Mouse (Mus musculus): ENCODE data around the gene Gm17949.
A peak's percentile ranks its signal among the peaks of the same experiment; 100 is the strongest.
"Not testable (repeated sequence)": the region's sequence is repeated elsewhere in the genome, so short reads cannot be mapped to it uniquely, and the experiment has no call there.

Gm17949 gene

DNA sequence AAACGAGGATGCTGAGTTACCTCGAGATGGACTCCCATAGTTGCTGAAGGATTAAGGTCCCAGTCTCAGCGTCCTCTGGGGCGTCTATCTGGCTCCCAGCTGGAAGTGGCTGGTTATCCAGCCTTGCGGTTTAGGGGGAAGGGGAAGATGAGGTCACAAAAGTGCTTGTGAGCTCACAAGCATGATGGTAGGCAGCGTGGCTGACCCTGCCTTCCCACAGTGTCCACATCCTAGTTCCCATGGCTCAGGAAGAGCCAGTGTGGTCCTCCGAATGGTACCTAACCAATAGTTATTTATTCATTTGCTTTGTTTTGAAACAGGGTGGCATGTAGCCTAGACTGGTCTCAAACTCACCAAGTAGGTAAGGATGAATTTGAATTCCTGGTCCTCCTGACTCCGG, 30.3 kb downstream of the Gm17949 start, which contains the start of gene Slc25a41:
TSS of gene Slc25a41 (minus strand) at position 101 of the 400 bp plus-strand sequence.
- DNase-seq (ENCODE audit: low read depth in 1 of 2, low spot score in 2 of 2): no peak

DNA sequence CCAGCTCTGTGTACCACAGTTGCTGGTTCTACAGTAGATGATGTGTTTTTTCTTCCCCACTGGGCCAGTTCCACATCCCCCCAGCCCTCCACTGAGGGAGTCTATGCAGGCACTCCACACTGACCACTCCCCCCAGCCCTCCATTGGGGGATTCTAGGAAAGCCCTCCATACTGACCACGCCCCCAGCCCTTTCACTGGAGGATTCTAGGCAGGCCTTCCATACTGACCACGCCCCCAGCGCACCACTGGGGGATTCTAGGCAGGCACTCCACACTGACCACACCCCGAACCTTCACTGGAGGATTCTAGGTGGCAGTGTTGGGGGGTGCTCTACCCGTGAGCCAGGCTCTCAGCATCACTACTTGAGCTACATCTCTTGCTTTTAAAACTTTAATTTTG, 36.1 kb downstream of the Gm17949 start:
- no peak for DNase-seq (ENCODE audit: low read depth in 1 of 2, low spot score in 2 of 2)

DNA sequence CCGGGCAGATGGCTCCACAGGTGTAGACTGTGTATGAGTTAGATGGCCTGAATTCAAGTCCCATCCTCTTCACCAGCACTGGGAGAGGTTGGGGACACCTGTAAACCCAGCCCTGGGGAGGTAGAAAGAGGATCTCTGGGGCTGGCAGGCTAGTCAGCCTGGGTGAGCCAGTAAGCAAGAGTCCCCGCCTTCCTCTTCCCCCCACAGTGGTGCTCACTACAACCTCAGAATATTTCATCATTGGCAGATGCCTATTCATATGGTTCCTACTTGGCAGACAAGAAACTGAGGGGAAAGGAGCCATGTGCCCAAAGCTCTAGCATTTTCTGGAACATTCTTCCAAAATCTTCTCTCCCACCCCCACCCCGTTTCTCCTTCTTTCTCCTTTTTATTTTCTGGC, 37.5 kb downstream of the Gm17949 start:
- no peak for DNase-seq (ENCODE audit: low read depth in 1 of 2, low spot score in 2 of 2)

DNA sequence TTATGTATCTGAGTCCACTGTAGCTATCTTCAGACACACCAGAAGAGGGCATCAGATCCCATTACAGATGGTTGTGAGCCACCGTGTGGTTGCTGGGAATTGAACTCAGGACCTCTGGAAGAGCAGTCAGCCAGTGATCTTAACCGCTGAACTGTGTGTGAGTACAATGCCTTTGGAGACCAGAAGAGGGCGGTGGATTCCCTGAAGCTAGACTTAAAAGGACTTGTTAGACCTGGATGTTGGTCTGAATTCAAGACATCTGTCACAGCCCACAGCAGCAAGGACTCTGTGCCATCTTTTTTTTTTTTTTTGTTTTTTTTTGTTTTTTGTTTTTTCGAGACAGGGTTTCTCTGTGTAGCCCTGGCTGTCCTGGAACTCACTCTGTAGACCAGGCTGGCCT, 40.4 kb downstream of the Gm17949 start:
- DNase-seq (ENCODE audit: low read depth in 1 of 2, low spot score in 2 of 2): not testable (repeated sequence)

DNA sequence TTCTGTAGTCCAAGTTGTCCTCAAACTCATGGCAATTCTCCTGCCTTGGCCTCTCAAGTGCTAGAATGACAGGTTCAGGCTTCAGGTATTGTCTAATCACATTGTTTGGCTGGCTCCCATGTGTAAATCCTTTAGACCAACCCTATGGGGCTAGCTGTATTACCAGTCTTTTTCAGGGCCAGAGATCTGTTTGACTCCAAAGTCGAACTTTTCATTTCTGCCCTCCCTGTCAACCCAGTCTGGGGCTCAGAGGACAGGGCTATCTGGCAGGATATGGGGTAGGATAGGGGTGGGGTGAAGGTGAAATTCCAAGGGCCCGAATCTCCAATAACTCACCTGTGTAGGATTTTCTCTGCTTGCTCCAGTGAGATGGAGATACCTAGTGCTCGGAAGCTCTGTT, 45.0 kb downstream of the Gm17949 start:
- DNase-seq (ENCODE audit: low read depth in 1 of 2, low spot score in 2 of 2): no peak

DNA sequence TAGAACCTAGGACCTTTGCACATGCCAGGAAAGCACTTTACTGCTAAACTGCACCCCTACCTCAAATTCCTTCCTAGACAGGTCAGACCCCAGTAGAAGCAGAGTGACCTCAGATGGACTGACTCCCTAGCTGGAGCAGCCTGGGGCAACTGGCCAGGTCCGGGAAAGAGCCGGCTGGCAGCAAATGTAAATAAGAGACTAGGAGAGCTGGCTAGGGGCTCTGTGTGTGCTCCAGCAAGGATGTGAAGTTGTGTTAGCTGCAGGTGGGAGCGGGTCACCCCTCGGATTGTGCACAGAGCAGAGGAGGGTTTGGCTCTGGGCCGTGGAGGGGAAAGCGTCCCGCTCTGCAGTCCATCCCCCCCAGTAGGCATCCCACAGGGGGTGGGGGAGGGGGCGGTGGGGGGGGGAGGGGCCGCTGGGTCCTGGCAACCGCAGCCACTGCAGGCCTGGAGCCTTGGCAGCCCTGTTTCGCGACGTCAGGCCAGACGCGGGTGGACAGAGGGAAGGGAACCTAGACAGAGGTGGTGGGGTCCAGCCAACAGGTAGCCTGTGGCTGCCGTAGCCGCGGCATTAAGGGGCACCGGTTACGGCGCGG, 47.7 kb downstream of the Gm17949 start, which contains the start of gene Crb3:
TSS of gene Crb3 (plus strand) at position 215 of the 595 bp plus-strand sequence.
- no peak for DNase-seq (ENCODE audit: low read depth in 1 of 2, low spot score in 2 of 2)

DNA sequence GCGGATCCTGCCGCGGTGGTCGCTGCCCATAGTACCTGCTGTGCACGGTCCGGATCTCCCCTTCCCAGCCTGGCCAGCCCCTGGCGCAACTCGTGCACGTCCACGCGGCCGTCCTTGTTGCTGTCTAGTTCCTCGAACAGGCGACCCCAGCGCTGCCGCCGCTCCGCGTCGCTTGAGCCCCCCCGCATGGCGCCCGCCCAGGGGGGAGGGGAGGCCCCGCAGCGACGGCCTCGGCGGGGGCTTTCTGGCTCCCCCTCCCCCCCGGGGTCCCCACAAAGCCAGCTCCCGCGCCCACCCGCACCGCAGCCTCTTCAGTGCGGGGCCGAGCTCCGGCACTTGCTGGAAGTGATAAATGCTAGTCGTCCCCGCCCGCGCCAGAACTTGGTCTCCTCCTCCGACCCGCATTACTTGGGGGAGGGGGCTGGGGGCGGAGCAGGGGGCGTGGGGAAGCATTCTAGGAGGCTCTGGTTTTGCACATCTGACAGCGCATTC, 48.3 kb downstream of the Gm17949 start, which contains the start of gene Slc25a23:
TSS of gene Slc25a23 (minus strand) at position 378 of the 492 bp plus-strand sequence.
- no peak for DNase-seq (ENCODE audit: low read depth in 1 of 2, low spot score in 2 of 2)

DNA sequence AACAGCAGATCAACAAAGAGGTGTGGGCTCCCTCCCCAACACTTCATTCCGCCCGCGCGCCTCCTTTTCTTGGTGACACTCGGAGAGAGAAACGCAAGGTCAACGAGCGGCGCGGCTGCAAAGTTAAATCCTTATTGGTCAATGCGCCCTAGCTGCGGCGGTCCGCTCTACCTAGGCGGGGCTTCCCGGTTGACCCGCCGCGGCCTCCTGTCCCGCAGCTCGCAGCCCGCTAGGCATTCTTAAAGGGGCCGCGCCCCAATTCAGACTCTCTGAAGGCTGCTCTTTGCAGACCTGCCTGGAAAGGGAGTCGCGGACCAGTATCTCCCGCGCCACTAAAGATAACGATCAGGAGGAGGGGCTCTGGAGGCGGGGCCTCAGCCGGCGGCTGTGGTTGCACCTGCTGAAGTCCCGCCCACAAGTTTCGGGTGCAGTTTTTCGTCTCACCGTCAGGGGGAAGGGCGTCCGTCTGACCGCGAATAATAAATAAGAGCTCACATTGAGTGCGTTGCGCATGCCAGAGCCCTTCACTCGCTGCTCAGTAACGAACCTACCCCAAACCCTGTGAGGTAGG, 49.0 kb downstream of the Gm17949 start:
- DNase-seq (ENCODE audit: low read depth in 1 of 2, low spot score in 2 of 2): peak; percentile 86 to 93

DNA sequence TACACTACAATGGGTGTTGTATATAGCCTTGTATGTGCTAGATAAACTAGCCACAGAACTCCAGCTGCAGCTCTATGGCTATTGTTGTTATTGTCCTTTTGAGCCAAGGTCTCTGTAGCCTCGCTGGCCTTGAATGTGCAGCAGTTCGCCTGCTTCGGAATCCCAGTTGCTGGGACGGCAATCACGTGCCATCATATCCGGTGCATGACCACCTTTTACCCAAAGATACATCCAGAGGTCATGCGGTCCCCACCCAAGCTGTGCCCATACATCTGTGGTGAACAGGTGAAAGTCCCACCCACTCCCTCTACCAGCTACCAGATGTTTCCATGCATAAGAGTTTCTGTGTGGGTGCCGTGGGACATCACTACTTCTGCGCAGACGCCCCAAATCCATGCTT, 49.8 kb downstream of the Gm17949 start:
- DNase-seq (ENCODE audit: low read depth in 1 of 2, low spot score in 2 of 2): no peak

DNA sequence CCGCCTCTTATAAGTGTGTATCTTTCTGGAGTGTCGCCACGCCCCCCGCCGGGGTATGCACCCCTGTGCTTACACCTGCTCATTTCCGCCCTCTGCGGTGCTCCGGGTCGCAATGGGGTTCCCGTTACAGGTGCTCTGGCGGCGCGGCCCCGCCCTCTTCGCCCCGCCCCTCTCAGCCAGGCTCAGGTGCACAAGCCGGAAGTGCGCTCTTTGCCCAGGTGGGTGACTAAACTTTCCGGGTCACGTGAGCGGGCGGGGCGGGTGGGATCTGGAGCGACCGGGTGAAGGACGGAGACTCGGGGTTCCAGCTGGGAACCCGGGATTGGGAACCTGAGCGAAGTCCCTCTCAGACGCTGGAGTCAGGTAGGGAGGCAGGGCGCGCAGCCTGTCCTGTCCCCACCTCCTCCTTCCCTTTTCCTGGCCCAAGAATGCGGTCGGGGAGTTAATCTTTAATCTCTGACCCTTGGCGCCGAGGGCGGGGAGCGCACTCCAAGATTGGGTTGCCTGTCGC, 50.8 kb downstream of the Gm17949 start:
- no peak for DNase-seq (ENCODE audit: low read depth in 1 of 2, low spot score in 2 of 2)

DNA sequence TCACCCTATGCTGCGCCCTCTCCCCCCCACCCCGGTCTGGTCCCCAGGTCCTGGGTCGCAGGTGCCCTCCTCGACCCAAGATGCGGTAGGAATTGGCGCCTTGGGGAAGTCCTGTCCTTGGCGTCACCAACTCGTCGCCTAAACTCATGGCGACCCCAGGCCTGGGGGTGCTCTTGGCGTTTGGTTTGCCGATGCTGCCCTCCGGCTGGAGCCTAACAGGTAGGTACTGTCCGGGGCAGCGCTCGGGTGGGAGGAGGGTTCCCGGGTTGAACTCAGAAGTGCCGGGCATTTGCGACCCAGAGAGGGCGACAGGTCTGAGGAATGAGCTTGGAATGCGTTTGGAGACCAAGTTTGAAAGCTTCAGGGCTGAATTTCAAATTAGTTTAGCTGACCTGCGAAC, 51.3 kb downstream of the Gm17949 start:
- no peak for DNase-seq (ENCODE audit: low read depth in 1 of 2, low spot score in 2 of 2)

DNA sequence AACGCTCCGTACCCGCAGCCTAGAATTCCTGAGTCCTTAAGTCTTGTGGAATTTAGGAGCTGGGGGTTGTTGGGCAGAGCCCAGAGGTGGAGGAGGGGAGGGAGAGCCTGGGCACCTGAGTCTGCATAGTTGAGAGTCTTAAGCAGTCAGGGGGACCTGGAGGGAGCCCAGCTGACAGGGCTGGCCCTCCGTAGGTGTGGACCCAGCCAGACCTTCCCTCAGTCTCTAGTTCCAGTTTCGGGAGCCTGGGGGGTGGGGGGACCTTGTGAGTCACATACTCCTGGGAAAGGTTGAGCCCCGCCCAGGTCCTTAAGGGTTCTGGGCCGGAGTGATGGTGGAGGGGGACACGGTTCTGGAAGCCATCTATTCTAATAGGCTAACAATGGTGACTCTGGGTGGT, 51.8 kb downstream of the Gm17949 start:
- no peak for DNase-seq (ENCODE audit: low read depth in 1 of 2, low spot score in 2 of 2)

DNA sequence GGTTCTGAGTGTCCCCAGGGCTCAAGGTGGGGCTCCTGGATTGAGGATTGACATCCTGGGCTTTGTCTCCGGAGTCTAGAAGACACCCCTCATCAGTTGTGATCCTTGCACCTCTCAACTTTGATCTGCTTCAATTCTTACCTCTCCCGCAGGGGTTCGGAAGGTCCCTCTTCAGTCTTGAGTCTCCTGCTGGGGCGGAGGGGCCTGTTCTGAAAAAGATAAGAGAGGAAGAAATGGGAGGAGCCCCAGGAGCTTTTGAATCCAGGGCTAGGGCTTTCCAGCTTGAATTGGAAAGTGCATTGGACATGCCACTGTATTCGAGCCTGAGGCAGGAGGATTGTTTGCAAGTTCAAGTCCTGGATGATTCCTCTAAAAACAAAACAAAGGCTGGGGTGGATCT, 55.6 kb downstream of the Gm17949 start:
- no peak for DNase-seq (ENCODE audit: low read depth in 1 of 2, low spot score in 2 of 2)

DNA sequence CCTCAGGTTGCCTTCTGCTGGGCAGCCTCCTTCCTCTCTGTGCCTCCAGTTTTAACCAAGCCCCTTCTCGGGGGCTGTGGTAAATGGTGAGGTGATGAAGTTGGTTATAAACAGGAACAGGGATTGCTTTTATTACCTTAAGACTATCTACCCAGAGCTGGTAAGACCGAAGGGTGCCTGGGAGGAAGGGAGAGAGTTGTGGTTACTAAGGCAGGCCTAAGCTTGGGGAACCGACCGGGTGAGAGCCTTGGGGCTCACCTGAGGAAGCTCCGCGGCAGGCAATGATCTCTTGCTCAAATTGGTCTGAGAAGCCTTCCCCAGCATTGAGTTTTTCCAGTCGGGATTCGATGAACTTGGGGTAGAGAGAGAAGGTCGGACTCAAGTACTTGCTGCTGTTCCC, 59.0 kb downstream of the Gm17949 start:
- DNase-seq (ENCODE audit: low read depth in 1 of 2, low spot score in 2 of 2): no peak

DNA sequence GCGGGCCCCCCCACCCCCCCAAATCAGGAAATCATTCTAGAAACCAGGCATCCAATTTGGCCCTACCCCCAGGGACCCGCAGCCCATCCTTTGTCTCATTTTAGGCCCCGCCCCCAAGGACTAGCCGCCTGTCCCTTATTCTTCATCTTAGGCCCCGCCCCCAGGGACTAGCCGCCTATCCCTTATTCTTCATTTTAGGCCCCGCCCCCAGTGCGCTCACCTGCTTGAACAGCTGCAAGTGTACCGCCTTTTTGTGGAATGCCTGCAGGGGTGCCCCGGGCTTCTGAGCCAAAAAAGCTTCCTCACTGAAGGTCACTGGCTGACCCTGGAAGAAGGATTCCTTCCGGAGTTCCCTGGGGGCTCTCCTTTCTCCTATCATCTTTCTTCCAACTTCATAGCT, 59.4 kb downstream of the Gm17949 start:
- no peak for DNase-seq (ENCODE audit: low read depth in 1 of 2, low spot score in 2 of 2)
